Mouse (Mus musculus): ENCODE results near the gene Phf24. TPM values are rescaled to one million over a fixed set of nuclear protein-coding genes. Genes with fewer than 3 reads are reported as not detected.

Gene Phf24
- total RNA-seq, 2 experiments from 2014 or later = 333 to 352 TPM

- peak; percentile 19 to 45 for DNase-seq (ENCODE audit: low spot score in 2 of 2)
- intact Hi-C loops (cut with DNase I) = no loop called here
Measured at GRCm38 (mm10) chr4:42945445-42945844, 29.0 kb downstream of the Phf24 start.

GRCm38 (mm10) chr4:42945952-42946351, 29.5 kb downstream of the Phf24 start:
- DNase-seq (ENCODE audit: low spot score in 2 of 2) = peak; percentile 53 to 74

GRCm38 (mm10) chr4:42946733-42947290, 30.4 kb downstream of the Phf24 start:
- peak; percentile 90 to 92 for DNase-seq (ENCODE audit: low spot score in 2 of 2)
- intact Hi-C loops (cut with DNase I) = loop anchor here (2.0 kb wide), 1 partner anchor 60 kb away; no protein-coding TSS in a partner anchor

More at GRCm38 (mm10) chr4:42945952-42946351, 29.5 kb downstream of the Phf24 start:
- intact Hi-C loops (cut with DNase I) = loop anchor here (2.0 kb wide), 1 partner anchor 59 kb away; no protein-coding TSS in a partner anchor

- intact Hi-C loops (cut with DNase I) = no loop called here
- peak in 1 of 2 experiments; percentile 65 for DNase-seq (ENCODE audit: low spot score in 2 of 2)
Measured at GRCm38 (mm10) chr4:42948527-42948926, 32.1 kb downstream of the Phf24 start.

- intact Hi-C loops (cut with DNase I) = loop anchor here (1.0 kb wide), 1 partner anchor 32 kb away; no protein-coding TSS in a partner anchor
- no peak for DNase-seq (ENCODE audit: low spot score in 2 of 2)
Measured at GRCm38 (mm10) chr4:42949051-42949675, 32.7 kb downstream of the Phf24 start.

- intact Hi-C loops (cut with DNase I) = loop anchor here (1.0 kb wide), 1 partner anchor 32 kb away; no protein-coding TSS in a partner anchor
- peak; percentile 99 to 100 for DNase-seq (ENCODE audit: low spot score in 2 of 2)
Measured at GRCm38 (mm10) chr4:42949676-42950051, 33.2 kb downstream of the Phf24 start, which contains the start of gene Dnajb5. Dnajb5 (plus strand) TSS chr4:42949814.

GRCm38 (mm10) chr4:42950065-42950558, 33.7 kb downstream of the Phf24 start:
- DNase-seq (ENCODE audit: low spot score in 2 of 2) = peak; percentile 88 to 89
- intact Hi-C loops (cut with DNase I) = no loop called here

- intact Hi-C loops (cut with DNase I) = no loop called here
- DNase-seq (ENCODE audit: low spot score in 2 of 2) = no peak
Measured at GRCm38 (mm10) chr4:42951206-42952195, 35.0 kb downstream of the Phf24 start.

GRCm38 (mm10) chr4:42952563-42952962, 36.1 kb downstream of the Phf24 start:
- DNase-seq (ENCODE audit: low spot score in 2 of 2) = no peak
- intact Hi-C loops (cut with DNase I) = no loop called here

- intact Hi-C loops (cut with DNase I) = no loop called here
Measured at GRCm38 (mm10) chr4:42953435-42954094, 37.1 kb downstream of the Phf24 start.

GRCm38 (mm10) chr4:42954297-42954696, 37.8 kb downstream of the Phf24 start:
- DNase-seq (ENCODE audit: low spot score in 2 of 2) = peak; percentile 76 to 77
- intact Hi-C loops (cut with DNase I) = no loop called here

More at GRCm38 (mm10) chr4:42953435-42954094, 37.1 kb downstream of the Phf24 start:
- peak; percentile 58 to 69 for DNase-seq (ENCODE audit: low spot score in 2 of 2)

GRCm38 (mm10) chr4:42955200-42955599, 38.7 kb downstream of the Phf24 start:
- intact Hi-C loops (cut with DNase I) = no loop called here

GRCm38 (mm10) chr4:42956581-42956980, 40.1 kb downstream of the Phf24 start:
- peak in 1 of 2 experiments; percentile 7 for DNase-seq (ENCODE audit: low spot score in 2 of 2)

More at GRCm38 (mm10) chr4:42955200-42955599, 38.7 kb downstream of the Phf24 start:
- DNase-seq (ENCODE audit: low spot score in 2 of 2) = no peak

GRCm38 (mm10) chr4:42957306-42957705, 40.8 kb downstream of the Phf24 start:
- no peak for DNase-seq (ENCODE audit: low spot score in 2 of 2)
- intact Hi-C loops (cut with DNase I) = no loop called here

More at GRCm38 (mm10) chr4:42956581-42956980, 40.1 kb downstream of the Phf24 start:
- intact Hi-C loops (cut with DNase I) = no loop called here

GRCm38 (mm10) chr4:42957979-42958378, 41.5 kb downstream of the Phf24 start:
- DNase-seq (ENCODE audit: low spot score in 2 of 2) = no peak
- intact Hi-C loops (cut with DNase I) = no loop called here

GRCm38 (mm10) chr4:42958942-42959341, 42.5 kb downstream of the Phf24 start:
- peak in 1 of 2 experiments; percentile 32 for DNase-seq (ENCODE audit: low spot score in 2 of 2)
- intact Hi-C loops (cut with DNase I) = no loop called here

- DNase-seq (ENCODE audit: low spot score in 2 of 2) = peak in 1 of 2 experiments; percentile 35
- intact Hi-C loops (cut with DNase I) = no loop called here
Measured at GRCm38 (mm10) chr4:42959382-42959781, 42.9 kb downstream of the Phf24 start.

GRCm38 (mm10) chr4:42961592-42961991, 45.1 kb downstream of the Phf24 start:
- peak; percentile 53 to 56 for DNase-seq (ENCODE audit: low spot score in 2 of 2)
- intact Hi-C loops (cut with DNase I) = no loop called here

GRCm38 (mm10) chr4:42963480-42963879, 47.0 kb downstream of the Phf24 start:
- DNase-seq (ENCODE audit: low spot score in 2 of 2) = no peak
- intact Hi-C loops (cut with DNase I) = no loop called here

Measured in left cerebral cortex, postnatal 36 days (tissue).